Comparison of ENCODE assay signal across 14 mouse cellular contexts in the genomic region with DNA sequence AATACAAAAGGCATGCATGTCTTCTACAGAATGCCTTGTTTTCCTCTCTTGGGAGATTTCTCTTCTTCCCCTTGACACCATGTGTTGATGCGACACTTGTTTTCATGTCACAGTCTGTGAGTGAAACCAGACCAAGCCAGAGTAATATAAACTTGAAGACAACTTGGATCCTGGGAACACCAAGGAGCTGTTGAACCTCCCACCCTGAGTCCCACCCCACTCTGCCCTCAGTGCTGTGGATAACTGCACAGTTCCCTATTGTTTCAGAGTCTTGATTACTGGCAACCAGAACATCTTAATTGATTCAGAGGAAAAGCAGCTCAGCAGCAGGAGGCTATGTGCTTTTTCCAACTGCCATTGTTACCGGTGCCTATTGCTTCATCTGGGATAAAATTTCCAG.
"Had no signal": no experiment of that assay in that cellular context is flagged by ENCODE, and none has a peak within 500 bp of the region (broad histone marks: within the 10 kb centered on the region; RNA-seq: fewer than 3 reads in every experiment).

No protein-coding gene starts in this region.

- DNase-seq: lung, adult 18-20 months; lung, embryonic 14.5 days; lung, postnatal 10 days; lung, postnatal 4 days; right cerebral cortex, postnatal 14 days; thymus, adult 2 months; thymus, postnatal 25 days; thymus, postnatal 4 days had no signal

- ATAC-seq: midbrain, embryonic 13.5 days; midbrain, embryonic 15.5 days had no signal

- H3K9me3 ChIP-seq: midbrain, embryonic 13.5 days; midbrain, embryonic 15.5 days; neural tube, embryonic 13.5 days; stomach, embryonic 15.5 days had no signal

- H3K36me3 ChIP-seq: midbrain, embryonic 13.5 days; midbrain, embryonic 15.5 days; neural tube, embryonic 13.5 days; stomach, embryonic 15.5 days had no signal

- H3K27ac ChIP-seq: midbrain, embryonic 13.5 days; midbrain, embryonic 15.5 days; neural tube, embryonic 13.5 days; stomach, embryonic 15.5 days; stomach, postnatal 0 days had no signal

- H3K27me3 ChIP-seq: midbrain, embryonic 13.5 days; midbrain, embryonic 15.5 days; neural tube, embryonic 13.5 days; stomach, embryonic 15.5 days had no signal

- H3K4me1 ChIP-seq: midbrain, embryonic 13.5 days; midbrain, embryonic 15.5 days; neural tube, embryonic 13.5 days; stomach, embryonic 15.5 days had no signal

- H3K4me3 ChIP-seq: midbrain, embryonic 13.5 days; midbrain, embryonic 15.5 days; neural tube, embryonic 13.5 days; stomach, embryonic 15.5 days had no signal

- H3K4me2 ChIP-seq: lung, embryonic 14.5 days; midbrain, embryonic 11.5 days; midbrain, embryonic 13.5 days; midbrain, embryonic 15.5 days; neural tube, embryonic 13.5 days; stomach, embryonic 15.5 days had no signal

- H3K9ac ChIP-seq: lung, embryonic 14.5 days; midbrain, embryonic 13.5 days; midbrain, embryonic 15.5 days; neural tube, embryonic 13.5 days; stomach, embryonic 15.5 days had no signal
